Mouse (Mus musculus) megakaryocyte progenitor cell, adult 5-6 weeks (primary cell): ENCODE measurements at regions not wholly inside any gene's neighbourhood (a gene's known extent, or its start where the extent isn't known, plus 50 kb on each side); places are given as distances from the start of the nearest gene placed in this dataset.
"Not testable (repeated sequence)": the region's sequence is repeated elsewhere in the genome, so short reads cannot be mapped to it uniquely, and the experiment has no call there.

Experiments
- ATAC-seq: replicated peaks from 2 replicates; pipeline ENCODE4 v1.8.0; 2016; ENCODE audit warnings: mild to moderate bottlenecking, moderate TSS enrichment, inconsistent platforms; ENCODE audit not compliant: poor library complexity

- ATAC-seq = peak; percentile 65
These were observed 74.1 kb upstream of the Speer2 start for GRCm38 (mm10) chr16:69937514-69938194.

GRCm38 (mm10) chr16:69943635-69944034 lies 80.1 kb upstream of the Speer2 start:
- ATAC-seq = no peak

GRCm38 (mm10) chr16:69948783-69949182 lies 85.2 kb upstream of the Speer2 start:
- no peak for ATAC-seq

GRCm38 (mm10) chr16:69949339-69949738 lies 85.8 kb upstream of the Speer2 start:
- ATAC-seq = no peak

- no peak for ATAC-seq
These were observed 88.0 kb upstream of the Speer2 start for GRCm38 (mm10) chr16:69951581-69951980.

GRCm38 (mm10) chr16:69966561-69966960 lies 103.0 kb upstream of the Speer2 start:
- not testable (repeated sequence) for ATAC-seq

GRCm38 (mm10) chr16:69979813-69980527 lies 116.4 kb upstream of the Speer2 start:
- no peak for ATAC-seq

- no peak for ATAC-seq
These were observed 120.8 kb upstream of the Speer2 start for GRCm38 (mm10) chr16:69984320-69984719.

GRCm38 (mm10) chr16:69991907-69992470 lies 128.4 kb upstream of the Speer2 start:
- no peak for ATAC-seq

- no peak for ATAC-seq
These were observed 129.2 kb upstream of the Speer2 start for GRCm38 (mm10) chr16:69992715-69993114.

- ATAC-seq = no peak
These were observed 143.3 kb upstream of the Speer2 start for GRCm38 (mm10) chr16:70006863-70007262.

- no peak for ATAC-seq
These were observed 153.4 kb upstream of the Speer2 start for GRCm38 (mm10) chr16:70016980-70017379.

- no peak for ATAC-seq
These were observed 156.0 kb upstream of the Speer2 start for GRCm38 (mm10) chr16:70019564-70019963.

GRCm38 (mm10) chr16:70021436-70021835 lies 157.9 kb upstream of the Speer2 start:
- ATAC-seq = no peak

GRCm38 (mm10) chr16:70028649-70029048 lies 165.1 kb upstream of the Speer2 start:
- ATAC-seq = no peak

GRCm38 (mm10) chr16:70045547-70045946 lies 182.0 kb upstream of the Speer2 start:
- no peak for ATAC-seq

- ATAC-seq = no peak
These were observed 182.5 kb upstream of the Speer2 start for GRCm38 (mm10) chr16:70046009-70046408.

GRCm38 (mm10) chr16:70049850-70050249 lies 186.3 kb upstream of the Speer2 start:
- no peak for ATAC-seq

GRCm38 (mm10) chr16:70071471-70071870 lies 207.9 kb upstream of the Speer2 start:
- no peak for ATAC-seq

GRCm38 (mm10) chr16:70073740-70074139 lies 210.2 kb upstream of the Speer2 start:
- ATAC-seq = no peak

GRCm38 (mm10) chr16:70079497-70079896 lies 216.0 kb upstream of the Speer2 start:
- ATAC-seq = no peak

- no peak for ATAC-seq
These were observed 222.5 kb upstream of the Gbe1 start for GRCm38 (mm10) chr16:70091291-70091690.
